In genomic region chrX:137805484-137806200, GRCm38 (mm10) we compare ENCODE assay signal across 14 mouse cellular contexts.
DNase-seq lines count a peak whose midpoint lies in the region; ATAC-seq lines count a peak whose summit lies in the region.
"Had no signal": no experiment of that assay in that cellular context is flagged by ENCODE, and none has a peak within 500 bp of the region (broad histone marks: within the 10 kb centered on the region; RNA-seq: fewer than 3 reads in every experiment).

No protein-coding gene starts in this region.

- H3K4me2 ChIP-seq in forebrain, embryonic 12.5 days = no peak overlapping the region
- no peak overlapping the region for H3K4me2 ChIP-seq in hindbrain, embryonic 16.5 days (ENCODE audit: low read length)
- H3K4me2 ChIP-seq in neural tube, embryonic 13.5 days = no peak overlapping the region
- H3K4me2 ChIP-seq in kidney, embryonic 15.5 days = no peak overlapping the region

- WGBS in forebrain, embryonic 12.5 days = 60% methylated on average over 6 of the region's 6 CpGs
- WGBS in forebrain, embryonic 10.5 days = 88% methylated on average over 6 of the region's 6 CpGs
- WGBS in hindbrain, embryonic 16.5 days = 26% methylated on average over 6 of the region's 6 CpGs
- 40% methylated on average over 6 of the region's 6 CpGs for WGBS in neural tube, embryonic 13.5 days
- WGBS in kidney, embryonic 15.5 days = 67% methylated on average over 6 of the region's 6 CpGs

- H3K27ac ChIP-seq in forebrain, embryonic 12.5 days = peak overlapping the region; percentile 25; the same call in 1 of the 2 replicates
- H3K27ac ChIP-seq in forebrain, embryonic 10.5 days = no peak overlapping the region
- no peak overlapping the region for H3K27ac ChIP-seq in hindbrain, embryonic 16.5 days (ENCODE audit: low read depth, low read length)
- H3K27ac ChIP-seq in neural tube, embryonic 13.5 days (replicated peaks) = peak overlapping the region; percentile 49; the same call in 1 of the 2 replicates
- H3K27ac ChIP-seq in kidney, embryonic 15.5 days = no peak overlapping the region

- no peaks in the 10 kb centered on the region for H3K36me3 ChIP-seq in forebrain, embryonic 12.5 days (replicated peaks)
- H3K36me3 ChIP-seq in forebrain, embryonic 10.5 days (replicated peaks) = no peaks in the 10 kb centered on the region
- H3K36me3 ChIP-seq in hindbrain, embryonic 16.5 days (ENCODE audit: control insufficient read depth, insufficient read depth, low read length) = no peaks in the 10 kb centered on the region
- no peaks in the 10 kb centered on the region for H3K36me3 ChIP-seq in neural tube, embryonic 13.5 days
- H3K36me3 ChIP-seq in kidney, embryonic 15.5 days = no peaks in the 10 kb centered on the region

- no peaks in the 10 kb centered on the region for H3K27me3 ChIP-seq in forebrain, embryonic 12.5 days
- peaks cover 18% of the 10 kb centered on the region for H3K27me3 ChIP-seq in forebrain, embryonic 10.5 days (ENCODE audit: poor library complexity, severe bottlenecking)
- H3K27me3 ChIP-seq in hindbrain, embryonic 16.5 days (replicated peaks; ENCODE audit: control insufficient read depth, insufficient read depth, low read length) = no peaks in the 10 kb centered on the region; the same call in 1 of the 2 replicates
- H3K27me3 ChIP-seq in neural tube, embryonic 13.5 days = no peaks in the 10 kb centered on the region
- H3K27me3 ChIP-seq in kidney, embryonic 15.5 days = no peaks in the 10 kb centered on the region
- H3K27me3 ChIP-seq: megakaryocyte, embryonic 14.5 days had no signal

- ATAC-seq in forebrain, embryonic 12.5 days (ENCODE audit: low FRiP score) = peak; percentile 75
- peak; percentile 87 for ATAC-seq in hindbrain, embryonic 16.5 days
- peak; percentile 92 for ATAC-seq in neural tube, embryonic 13.5 days (ENCODE audit: low read depth)
- no peak for ATAC-seq in kidney, embryonic 15.5 days (replicated peaks; ENCODE audit: low FRiP score)
- ATAC-seq: intestine, postnatal 0 days had no signal

- no peak overlapping the region for H3K4me3 ChIP-seq in forebrain, embryonic 12.5 days (replicated peaks)
- H3K4me3 ChIP-seq in forebrain, embryonic 10.5 days = no peak overlapping the region
- H3K4me3 ChIP-seq in hindbrain, embryonic 16.5 days (ENCODE audit: low read length) = no peak overlapping the region
- H3K4me3 ChIP-seq in neural tube, embryonic 13.5 days = no peak overlapping the region
- no peak overlapping the region for H3K4me3 ChIP-seq in kidney, embryonic 15.5 days (replicated peaks)
- H3K4me3 ChIP-seq: erythroblast, embryonic 14.5 days; megakaryocyte, embryonic 14.5 days had no signal

- DNase-seq in forebrain, embryonic 10.5 days (ENCODE audit: extremely low spot score, low spot score) = no peak
- DNase-seq in embryo, embryonic 11.5 days (ENCODE audit: low read depth, low spot score) = peak; percentile 3
- DNase-seq in spleen, postnatal 36 days (ENCODE audit: low spot score in 2 of 2) = no peak
- DNase-seq in urinary bladder, postnatal 4 days (ENCODE audit: low spot score in 2 of 2) = no peak
- DNase-seq: gastrocnemius, postnatal 10 days; spleen, adult 18-20 months; thymus, adult 18-20 months had no signal

- no peaks in the 10 kb centered on the region for H3K4me1 ChIP-seq in forebrain, embryonic 12.5 days
- no peaks in the 10 kb centered on the region for H3K4me1 ChIP-seq in forebrain, embryonic 10.5 days
- H3K4me1 ChIP-seq in hindbrain, embryonic 16.5 days (ENCODE audit: control insufficient read depth, insufficient read depth, low read depth, low read length) = no peaks in the 10 kb centered on the region
- H3K4me1 ChIP-seq in neural tube, embryonic 13.5 days (replicated peaks) = no peaks in the 10 kb centered on the region
- H3K4me1 ChIP-seq in kidney, embryonic 15.5 days = no peaks in the 10 kb centered on the region
- H3K4me1 ChIP-seq: megakaryocyte, embryonic 14.5 days had no signal

- no peak overlapping the region for H3K9ac ChIP-seq in forebrain, embryonic 12.5 days
- no peak overlapping the region for H3K9ac ChIP-seq in hindbrain, embryonic 16.5 days (ENCODE audit: low read depth, low read length)
- no peak overlapping the region for H3K9ac ChIP-seq in neural tube, embryonic 13.5 days
- H3K9ac ChIP-seq in kidney, embryonic 15.5 days = no peak overlapping the region

- H3K9me3 ChIP-seq in forebrain, embryonic 12.5 days = no peaks in the 10 kb centered on the region
- no peaks in the 10 kb centered on the region for H3K9me3 ChIP-seq in forebrain, embryonic 10.5 days
- H3K9me3 ChIP-seq in hindbrain, embryonic 16.5 days (ENCODE audit: control insufficient read depth, low read length) = no peaks in the 10 kb centered on the region
- no peaks in the 10 kb centered on the region for H3K9me3 ChIP-seq in neural tube, embryonic 13.5 days
- no peaks in the 10 kb centered on the region for H3K9me3 ChIP-seq in kidney, embryonic 15.5 days (replicated peaks)
- H3K9me3 ChIP-seq: megakaryocyte, embryonic 14.5 days had no signal

Comparison
In these comparisons a context has a peak if more than half of its experiments do, and no peak if none do; other contexts are left out.
1. H3K27ac ChIP-seq: peak in forebrain, embryonic 12.5 days (single experiment) and neural tube, embryonic 13.5 days (single experiment); none in forebrain, embryonic 10.5 days (single experiment), hindbrain, embryonic 16.5 days (single experiment) and kidney, embryonic 15.5 days (single experiment).